ENCODE assay signal across 11 mouse cellular contexts in genomic region chr13:112046247-112047211, GRCm38 (mm10).
A peak's percentile ranks its signal among the peaks of the same experiment; 100 is the strongest.
DNase-seq lines count a peak whose midpoint lies in the region; ATAC-seq lines count a peak whose summit lies in the region.
"Had no signal": no experiment of that assay in that cellular context is flagged by ENCODE, and none has a peak within 500 bp of the region (broad histone marks: within the 10 kb centered on the region; RNA-seq: fewer than 3 reads in every experiment).

No protein-coding gene starts in this region.

- H3K36me3 ChIP-seq in liver, embryonic 13.5 days: no peaks in the 10 kb centered on the region
- H3K36me3 ChIP-seq: forebrain, embryonic 10.5 days had no signal

- H3K9ac ChIP-seq in liver, embryonic 13.5 days: peak overlapping the region; percentile 70

- H3K27ac ChIP-seq in liver, embryonic 13.5 days: peak overlapping the region; percentile 95
- H3K27ac ChIP-seq: forebrain, embryonic 10.5 days had no signal

- WGBS in liver, embryonic 13.5 days (ENCODE audit: insufficient replicate concordance): 60% methylated on average over 15 of the region's 15 CpGs

- ATAC-seq in liver, embryonic 13.5 days (ENCODE audit: low read depth): peak; percentile 88

- peak; percentile 31 to 48 for DNase-seq in kidney, postnatal 36 days
- no peak for DNase-seq in kidney, adult 18-20 months
- DNase-seq in c-Kit-positive CD71-positive TER-119-positive erythroid progenitor cells, embryonic 14.5 days (ENCODE audit: low spot score): peak; percentile 53
- DNase-seq in cerebellum, adult 9-10 months: peak; percentile 60
- peak; percentile 47 for DNase-seq in liver, embryonic 13.5 days
- DNase-seq in right cerebral cortex, postnatal 36 days (ENCODE audit: low spot score in 2 of 2): no peak
- no peak for DNase-seq in spleen, postnatal 10 days (ENCODE audit: low spot score in 2 of 2)
- DNase-seq: adrenal gland, postnatal 14 days; gastrocnemius, postnatal 14 days; layer of hippocampus, postnatal 36 days had no signal

- H3K4me2 ChIP-seq in liver, embryonic 13.5 days: peak overlapping the region; percentile 70

- no peaks in the 10 kb centered on the region for H3K27me3 ChIP-seq in liver, embryonic 13.5 days

- no peaks in the 10 kb centered on the region for H3K9me3 ChIP-seq in liver, embryonic 13.5 days (replicated peaks)
- H3K9me3 ChIP-seq: forebrain, embryonic 10.5 days had no signal

- H3K4me3 ChIP-seq in liver, embryonic 13.5 days (replicated peaks): peak overlapping the region; percentile 46
- H3K4me3 ChIP-seq: forebrain, embryonic 10.5 days had no signal

- H3K4me1 ChIP-seq in liver, embryonic 13.5 days (replicated peaks): peaks cover 64% of the 10 kb centered on the region

Comparison
In these comparisons a context has a peak if more than half of its experiments do, and no peak if none do; other contexts are left out.
1. DNase-seq: peak in kidney, postnatal 36 days (2 of 2), c-Kit-positive CD71-positive TER-119-positive erythroid progenitor cells, embryonic 14.5 days (single experiment), cerebellum, adult 9-10 months (single experiment) and liver, embryonic 13.5 days (single experiment); none in kidney, adult 18-20 months (single experiment), right cerebral cortex, postnatal 36 days (0 of 2) and spleen, postnatal 10 days (0 of 2).